Mouse (Mus musculus): Measurements from ENCODE around the gene Hist2h3c2.
"Not testable (repeated sequence)": the region's sequence is repeated elsewhere in the genome, so short reads cannot be mapped to it uniquely, and the experiment has no call there.

The Hist2h3c2 gene

DNA sequence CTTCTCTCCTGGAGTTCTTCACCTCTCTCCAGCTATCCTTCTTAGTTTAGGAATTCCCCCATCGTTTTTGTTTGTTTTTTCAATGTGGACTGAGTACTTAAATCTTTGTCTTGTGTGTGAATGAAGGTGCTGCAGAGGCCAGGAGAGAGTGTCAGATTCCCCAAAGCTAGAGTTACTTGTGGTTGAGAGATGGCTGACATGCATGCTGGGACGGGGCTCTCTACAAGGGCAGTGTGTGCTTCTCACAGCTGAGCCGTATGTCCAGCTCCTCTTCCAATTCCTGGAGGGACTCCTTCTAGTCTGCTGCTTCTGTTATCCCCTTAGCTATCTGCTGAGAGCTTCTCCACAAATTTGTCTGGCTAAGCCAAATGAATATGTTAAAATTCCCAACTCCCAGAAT lies 3.1 kb downstream of the Hist2h3c2 start:
- DNase-seq (ENCODE audit: low read depth), result no peak

DNA sequence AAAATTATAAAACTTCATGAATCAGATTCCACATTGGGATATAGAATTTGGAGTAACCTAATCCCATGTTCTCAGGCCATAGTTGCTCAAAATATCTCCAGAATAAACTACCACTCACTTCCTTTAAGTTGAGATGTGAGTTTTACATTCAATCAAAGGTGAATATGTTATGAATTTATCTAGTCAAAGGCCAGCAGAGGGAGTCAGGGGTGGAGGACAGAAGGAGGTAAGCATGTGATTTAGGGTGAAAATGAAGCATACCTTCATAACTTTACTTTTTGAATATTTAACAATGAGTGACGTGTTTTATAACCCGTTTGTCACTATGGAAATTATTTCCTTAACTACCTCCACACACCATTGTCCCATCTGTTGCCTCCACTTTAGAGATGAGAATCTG lies 4.0 kb downstream of the Hist2h3c2 start:
- peak; percentile 61 for DNase-seq (ENCODE audit: low read depth)

DNA sequence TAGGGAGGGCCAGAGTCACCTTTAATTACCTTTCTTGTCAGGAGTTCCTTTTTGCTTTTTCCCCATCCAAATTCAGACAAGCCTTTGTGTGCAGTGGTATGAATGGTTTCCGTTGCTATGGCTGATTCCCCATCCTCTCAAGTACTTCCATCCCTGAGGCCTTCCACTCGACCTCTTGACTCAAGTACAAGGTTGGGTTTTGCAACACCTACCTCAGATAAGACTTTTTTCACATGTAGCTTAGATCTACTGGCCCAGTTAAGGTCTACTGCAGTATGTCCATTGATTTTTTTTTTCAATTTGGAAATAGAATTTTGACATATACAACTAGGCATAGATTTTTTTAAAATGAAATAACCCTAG lies 7.2 kb downstream of the Hist2h3c2 start:
- no peak for DNase-seq (ENCODE audit: low read depth)

DNA sequence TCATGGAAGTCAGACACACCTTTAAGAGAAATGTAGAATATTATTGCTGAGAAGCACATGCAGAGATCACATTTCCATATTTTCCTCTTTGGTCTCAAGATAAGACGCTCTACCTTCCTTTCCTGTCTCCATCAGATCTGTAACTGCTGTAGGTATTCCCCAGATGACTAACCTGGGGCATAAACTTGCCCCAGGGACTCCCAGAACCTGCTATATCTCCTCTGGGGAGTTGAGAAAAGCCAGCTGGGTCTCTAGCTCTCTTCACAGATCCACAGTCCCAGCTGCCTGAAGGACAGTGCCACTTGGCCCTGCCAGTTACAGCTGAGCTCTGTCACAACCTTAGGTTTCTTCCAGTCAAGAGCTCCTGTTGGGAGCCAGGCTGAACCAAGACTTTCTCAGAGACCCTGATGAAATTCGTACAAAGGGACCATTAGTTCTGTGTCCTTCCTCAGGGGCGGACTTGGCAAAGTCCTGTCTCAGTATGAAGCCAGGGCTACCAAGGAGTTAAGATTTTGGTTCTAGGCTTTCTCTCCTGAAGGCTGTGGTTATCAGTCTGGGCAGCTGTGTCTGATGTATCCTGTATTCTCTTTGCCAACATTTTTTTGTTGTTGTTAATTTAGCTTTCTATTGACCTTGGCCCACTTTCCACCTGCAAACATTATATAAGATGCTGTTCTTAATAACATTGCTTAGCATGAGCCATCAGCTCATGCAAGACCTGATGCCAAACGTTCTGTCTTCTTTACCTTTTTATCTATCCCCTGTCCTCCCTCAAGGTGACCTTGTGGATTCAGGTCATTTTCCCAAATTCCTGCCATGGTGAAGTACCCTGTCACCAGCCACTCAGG lies 7.8 kb downstream of the Hist2h3c2 start:
- DNase-seq (ENCODE audit: low read depth), result no peak

DNA sequence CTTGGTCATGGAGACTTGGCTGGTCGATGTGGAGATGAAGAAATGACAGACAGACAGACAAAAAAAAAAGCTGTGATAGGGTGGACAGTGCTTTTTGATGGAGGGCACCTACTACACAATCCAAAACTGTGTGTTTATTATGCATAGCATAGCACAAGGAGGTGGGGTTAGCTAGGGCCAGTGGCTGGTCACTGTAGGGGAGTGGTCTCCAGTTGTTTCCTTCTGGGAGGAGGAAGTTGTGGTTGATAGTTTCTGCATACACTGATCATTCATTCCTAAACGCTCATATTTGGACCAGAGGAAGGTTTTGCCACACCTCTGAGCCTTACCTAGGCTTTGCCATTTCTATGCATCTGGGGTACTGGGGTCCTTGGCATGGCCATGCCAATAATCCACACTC lies 8.5 kb downstream of the Hist2h3c2 start:
- no peak for DNase-seq (ENCODE audit: low read depth)

DNA sequence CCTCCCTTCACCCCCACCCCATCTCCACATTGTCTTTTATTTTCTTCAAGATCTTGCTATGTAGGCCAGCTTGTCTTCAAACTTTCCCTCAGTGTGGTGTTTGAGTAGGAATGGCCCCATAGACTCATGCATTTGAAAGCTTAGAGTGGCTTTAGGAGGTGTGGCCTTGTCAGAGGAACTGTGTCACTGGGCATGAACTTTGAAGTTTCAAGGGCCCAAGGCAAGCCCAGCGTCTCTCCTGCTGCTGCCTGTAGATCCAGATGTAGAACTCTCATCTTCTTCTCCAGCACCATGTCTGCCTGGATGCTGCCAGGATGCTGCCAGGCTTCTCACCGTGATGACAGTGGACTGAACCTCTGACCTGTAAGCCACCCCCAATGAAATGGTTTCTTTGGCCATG lies 10.1 kb downstream of the Hist2h3c2 start:
- no peak for DNase-seq (ENCODE audit: low read depth)

DNA sequence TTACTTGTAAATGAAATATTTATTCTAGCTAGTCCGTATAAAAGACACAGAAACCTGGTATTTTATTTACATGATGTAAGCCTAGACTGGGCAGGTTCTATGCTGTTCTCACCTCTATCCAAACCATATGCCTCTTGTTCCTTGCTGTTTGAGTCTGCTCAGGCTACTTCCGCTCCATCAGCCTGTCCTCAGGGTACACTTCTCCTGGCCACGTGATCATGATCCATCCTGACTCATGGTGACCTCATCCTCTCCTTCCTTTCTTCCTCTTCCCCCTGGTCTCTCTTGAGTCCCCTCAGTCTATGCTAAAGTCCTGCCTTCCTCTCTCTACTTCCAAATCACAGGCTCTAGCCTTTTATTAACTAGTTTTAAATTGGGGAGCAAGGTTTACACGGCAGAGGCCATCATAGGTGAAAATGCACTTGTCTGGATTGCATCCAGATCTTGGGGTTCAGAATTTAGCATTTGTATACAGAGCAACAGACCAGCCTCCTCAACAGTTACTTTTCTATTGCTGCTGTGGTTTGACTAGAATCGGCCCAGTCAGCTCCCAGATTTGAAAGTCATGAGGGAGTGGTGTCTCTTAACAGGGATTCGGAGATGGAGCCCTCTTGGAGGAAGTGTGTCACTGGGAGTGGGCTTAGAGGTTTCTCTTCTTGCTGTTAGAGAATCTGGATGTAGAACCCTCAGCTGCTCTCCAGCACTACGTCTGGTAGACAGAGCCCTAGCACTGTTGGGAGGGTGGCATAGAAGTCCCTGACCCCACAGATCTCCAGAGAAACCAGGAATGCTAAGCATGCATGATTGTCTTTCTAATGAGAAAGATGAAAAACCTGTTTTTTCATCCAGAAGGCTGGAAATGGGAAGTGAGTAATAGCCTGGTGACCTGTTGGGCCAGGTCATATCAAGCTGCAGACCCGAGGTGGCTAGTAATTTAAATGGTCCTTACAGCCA lies 12.0 kb downstream of the Hist2h3c2 start:
- no peak for DNase-seq (ENCODE audit: low read depth)

DNA sequence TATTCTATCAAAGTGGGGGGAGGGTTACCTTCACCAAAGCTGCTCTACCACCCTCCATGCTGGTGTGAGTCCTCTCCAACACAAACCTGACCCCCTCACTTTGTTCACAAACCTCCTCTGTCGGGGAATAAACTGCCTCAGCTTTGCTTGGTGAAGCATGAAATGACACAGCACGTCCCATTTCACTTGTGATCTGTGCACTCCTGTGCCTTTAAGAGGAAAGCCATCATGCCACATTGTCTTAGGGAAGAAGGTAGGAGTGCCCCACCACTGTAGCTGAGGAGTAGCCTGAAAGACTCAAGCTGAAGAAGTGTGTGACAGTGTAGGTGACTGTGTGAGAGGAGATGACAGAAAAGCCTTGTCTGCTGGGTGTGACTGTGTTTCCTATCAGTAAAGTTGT lies 13.5 kb downstream of the Hist2h3c2 start:
- no peak for DNase-seq (ENCODE audit: low read depth)

DNA sequence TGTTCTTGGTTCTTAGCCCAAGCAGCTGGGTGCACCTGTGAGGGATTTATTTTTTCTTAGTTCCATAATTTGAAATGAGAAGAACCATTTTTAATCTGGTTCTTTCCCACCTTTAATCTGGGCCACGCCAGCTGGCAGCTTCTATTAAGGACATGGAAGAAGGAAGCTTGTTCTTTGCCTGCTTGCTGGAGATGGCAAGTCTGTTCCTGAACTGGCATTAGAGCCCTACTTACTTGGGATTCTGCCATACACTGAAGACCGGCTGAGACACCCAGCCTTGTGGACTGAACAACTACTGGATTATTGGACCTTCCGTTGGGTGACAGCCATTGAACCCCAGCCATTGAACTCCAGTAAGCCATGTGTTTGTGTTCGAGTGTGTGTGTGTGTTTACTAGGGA lies 16.2 kb downstream of the Hist2h3c2 start:
- no peak for DNase-seq (ENCODE audit: low read depth)

DNA sequence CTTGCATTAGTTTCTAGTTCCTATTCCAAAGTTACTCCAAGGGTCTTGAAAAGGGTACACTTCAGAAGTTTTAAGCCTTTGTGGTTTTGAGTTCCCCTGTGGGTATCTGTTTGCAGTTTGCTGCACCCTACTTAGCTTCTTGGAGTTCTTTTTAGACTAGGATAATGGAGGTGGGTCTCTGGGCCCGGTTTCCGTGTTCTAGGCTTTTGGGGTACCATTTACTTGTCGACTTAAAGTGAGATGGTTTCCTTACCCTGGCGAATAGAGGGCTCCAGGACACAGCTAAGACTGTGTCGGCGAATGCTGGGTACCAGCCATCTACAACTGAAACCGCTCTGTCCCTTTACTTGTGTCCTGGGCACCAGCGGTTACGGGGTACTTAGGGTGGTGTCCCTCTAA lies 17.3 kb downstream of the Hist2h3c2 start:
- no peak for DNase-seq (ENCODE audit: low read depth)

DNA sequence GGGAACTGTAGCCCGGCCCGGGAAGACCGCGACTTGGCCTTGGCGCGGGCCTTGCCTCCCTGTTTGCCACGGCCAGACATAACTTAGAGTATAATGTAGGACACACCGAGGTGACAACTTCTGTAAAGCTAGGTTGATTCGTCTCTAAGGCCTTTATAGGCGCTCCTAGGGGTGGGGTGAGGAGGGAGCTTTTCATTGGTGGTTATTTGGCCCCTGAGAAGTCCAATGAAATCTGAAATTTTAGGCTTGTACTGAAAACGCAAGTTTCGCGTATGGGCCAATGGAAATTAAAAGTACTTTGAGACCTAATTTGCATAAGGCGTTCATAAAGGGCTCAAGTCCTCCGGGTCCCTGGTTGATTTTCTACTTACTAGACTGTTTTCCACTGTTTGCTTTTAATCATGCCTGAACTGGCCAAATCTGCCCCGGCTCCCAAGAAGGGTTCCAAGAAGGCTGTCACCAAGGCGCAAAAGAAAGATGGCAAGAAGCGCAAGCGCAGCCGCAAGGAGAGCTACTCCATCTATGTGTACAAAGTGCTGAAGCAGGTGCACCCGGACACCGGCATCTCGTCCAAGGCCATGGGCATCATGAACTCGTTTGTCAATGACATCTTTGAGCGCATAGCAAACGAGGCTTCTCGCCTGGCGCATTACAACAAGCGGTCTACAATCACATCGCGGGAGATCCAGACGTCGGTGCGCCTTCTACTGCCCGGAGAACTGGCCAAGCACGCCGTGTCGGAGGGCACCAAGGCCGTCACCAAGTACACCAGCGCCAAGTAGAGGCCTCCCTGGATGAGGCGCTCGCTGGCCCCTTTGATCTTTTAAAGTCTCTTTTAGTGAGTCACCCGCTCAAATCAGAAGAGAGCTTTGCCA lies 17.9 kb downstream of the Hist2h3c2 start, which contains the start of the genes Hist2h2ac and Hist2h2be:
Gene Hist2h2ac (minus strand): TSS at position 116 of the 875 bp plus-strand sequence.
Gene Hist2h2be (plus strand): TSS at position 355 of the 875 bp plus-strand sequence.
- DNase-seq (ENCODE audit: low read depth), result peak; percentile 96

DNA sequence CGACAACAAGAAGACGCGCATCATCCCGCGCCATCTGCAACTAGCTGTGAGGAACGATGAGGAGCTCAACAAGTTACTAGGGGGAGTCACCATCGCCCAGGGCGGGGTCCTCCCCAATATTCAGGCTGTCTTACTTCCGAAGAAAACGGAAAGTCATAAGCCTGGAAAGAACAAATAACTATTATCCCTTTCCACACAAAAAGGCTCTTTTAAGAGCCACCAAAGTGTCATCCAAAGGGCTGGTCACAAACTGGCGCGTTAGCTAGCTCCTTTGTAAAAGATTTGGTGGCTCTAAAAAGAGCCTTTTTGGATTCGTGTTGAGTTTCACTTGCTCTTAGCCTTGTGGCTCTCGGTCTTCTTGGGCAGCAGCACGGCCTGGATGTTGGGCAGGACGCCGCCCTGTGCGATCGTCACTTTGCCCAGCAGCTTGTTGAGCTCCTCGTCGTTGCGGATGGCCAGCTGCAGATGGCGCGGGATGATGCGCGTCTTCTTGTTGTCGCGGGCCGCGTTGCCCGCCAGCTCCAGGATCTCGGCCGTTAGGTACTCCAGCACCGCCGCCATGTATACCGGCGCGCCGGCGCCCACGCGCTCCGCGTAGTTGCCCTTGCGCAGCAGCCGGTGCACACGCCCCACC lies 18.7 kb downstream of the Hist2h3c2 start:
- DNase-seq (ENCODE audit: low read depth), result peak; percentile 78

DNA sequence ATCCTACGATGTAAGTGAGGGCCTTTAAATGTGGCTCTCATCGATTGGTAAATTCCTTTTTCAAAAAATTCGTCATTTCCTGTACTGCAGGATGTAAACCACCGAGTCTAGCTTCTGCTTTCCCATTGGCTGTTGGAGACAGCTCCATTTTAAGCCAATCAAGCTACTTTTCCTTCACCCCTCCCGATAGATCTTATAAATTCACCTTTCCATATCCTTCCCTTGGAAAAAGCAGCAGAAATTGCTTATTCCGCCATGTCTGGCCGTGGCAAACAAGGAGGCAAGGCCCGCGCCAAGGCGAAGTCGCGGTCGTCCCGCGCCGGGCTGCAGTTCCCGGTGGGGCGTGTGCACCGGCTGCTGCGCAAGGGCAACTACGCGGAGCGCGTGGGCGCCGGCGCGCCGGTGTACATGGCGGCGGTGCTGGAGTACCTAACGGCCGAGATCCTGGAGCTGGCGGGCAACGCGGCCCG lies 19.2 kb downstream of the Hist2h3c2 start, which contains the start of the genes Bola1 and Hist2h2ab:
Gene Bola1 (minus strand): TSS at position 49 of the 470 bp plus-strand sequence.
Gene Hist2h2ab (plus strand): TSS at position 205 of the 470 bp plus-strand sequence.
- DNase-seq (ENCODE audit: low read depth), result peak; percentile 92

DNA sequence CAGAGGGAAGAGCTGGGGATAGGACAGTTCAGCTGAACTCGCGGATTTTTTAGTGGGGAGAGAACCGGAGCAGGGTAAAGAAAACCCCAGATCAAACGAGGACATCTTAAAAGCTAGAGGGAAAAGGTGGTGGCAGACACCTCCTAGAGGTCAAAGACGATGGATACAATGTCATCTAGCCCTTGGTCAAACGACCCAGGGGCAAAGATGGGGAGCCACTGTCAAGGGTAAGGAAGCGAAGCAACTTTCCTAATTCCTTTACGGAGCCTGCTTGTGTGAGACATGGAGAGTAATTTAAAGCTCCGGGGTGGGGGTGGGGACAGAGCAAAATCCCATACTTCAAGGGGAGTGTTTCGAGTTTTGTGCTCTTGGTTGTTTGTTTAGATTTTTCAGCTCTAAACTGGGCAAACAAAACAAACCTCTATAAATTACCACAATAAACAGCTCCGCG lies 19.7 kb downstream of the Hist2h3c2 start:
- peak; percentile 78 for DNase-seq (ENCODE audit: low read depth)

DNA sequence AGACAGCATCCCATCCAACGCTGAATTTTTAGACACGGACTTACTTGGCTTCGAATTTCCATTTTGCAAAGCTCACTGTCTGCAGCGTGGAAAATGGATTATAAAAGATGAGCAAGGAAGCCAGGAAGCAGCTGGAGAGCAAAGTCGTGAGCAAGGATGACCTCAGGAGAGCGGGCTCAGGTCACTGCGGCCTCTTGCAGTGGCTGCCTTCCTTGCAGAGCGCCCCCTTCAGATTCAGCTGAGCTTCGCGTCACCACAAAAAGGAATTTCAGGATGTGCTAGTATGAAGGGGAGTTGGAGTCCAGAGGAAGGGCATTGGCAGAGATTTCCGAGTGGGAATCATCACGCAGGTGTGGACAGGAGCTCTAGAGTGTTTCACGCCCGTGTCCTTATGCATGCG lies 29.7 kb downstream of the Hist2h3c2 start:
- no peak for DNase-seq (ENCODE audit: low read depth)

DNA sequence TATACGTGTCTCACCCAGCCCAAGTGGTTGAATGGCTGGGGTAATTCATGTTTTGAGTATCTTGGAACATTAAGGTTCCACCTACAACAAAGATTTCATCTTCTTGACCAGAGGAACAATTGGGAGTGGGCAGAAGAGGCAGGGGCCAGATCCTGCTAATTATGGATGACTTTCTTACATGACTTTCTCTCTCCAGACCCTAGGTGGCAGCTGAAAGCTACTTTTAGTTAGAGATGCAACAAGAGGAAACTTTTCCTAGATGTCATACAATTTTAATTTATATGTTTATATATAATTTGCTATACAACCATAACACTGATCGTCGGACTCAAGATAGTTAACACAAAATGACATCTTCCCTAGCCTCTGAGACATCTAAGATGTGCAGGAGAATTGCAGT lies 31.1 kb downstream of the Hist2h3c2 start:
- peak; percentile 21 for DNase-seq (ENCODE audit: low read depth)

DNA sequence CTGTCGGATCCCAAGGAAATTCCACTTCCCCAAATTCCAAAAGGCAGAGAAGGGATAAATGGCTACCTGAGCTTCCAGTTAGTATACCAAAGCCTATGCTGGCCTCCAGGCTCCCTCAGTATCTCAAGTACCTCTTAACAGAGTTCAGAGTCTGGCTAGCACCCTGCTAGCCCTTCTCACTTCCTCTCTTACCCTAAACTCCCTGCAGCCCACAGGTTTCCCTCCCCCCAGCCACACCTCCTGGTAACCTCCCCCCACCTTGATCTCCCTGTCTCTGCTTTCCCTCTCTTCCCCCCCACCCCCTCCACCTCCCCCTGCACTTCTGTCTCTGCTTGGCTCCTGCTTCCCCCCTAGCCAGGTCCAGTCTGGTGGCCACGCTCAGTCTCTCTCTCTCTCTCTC lies 39.2 kb downstream of the Hist2h3c2 start:
- DNase-seq (ENCODE audit: low read depth), result no peak

DNA sequence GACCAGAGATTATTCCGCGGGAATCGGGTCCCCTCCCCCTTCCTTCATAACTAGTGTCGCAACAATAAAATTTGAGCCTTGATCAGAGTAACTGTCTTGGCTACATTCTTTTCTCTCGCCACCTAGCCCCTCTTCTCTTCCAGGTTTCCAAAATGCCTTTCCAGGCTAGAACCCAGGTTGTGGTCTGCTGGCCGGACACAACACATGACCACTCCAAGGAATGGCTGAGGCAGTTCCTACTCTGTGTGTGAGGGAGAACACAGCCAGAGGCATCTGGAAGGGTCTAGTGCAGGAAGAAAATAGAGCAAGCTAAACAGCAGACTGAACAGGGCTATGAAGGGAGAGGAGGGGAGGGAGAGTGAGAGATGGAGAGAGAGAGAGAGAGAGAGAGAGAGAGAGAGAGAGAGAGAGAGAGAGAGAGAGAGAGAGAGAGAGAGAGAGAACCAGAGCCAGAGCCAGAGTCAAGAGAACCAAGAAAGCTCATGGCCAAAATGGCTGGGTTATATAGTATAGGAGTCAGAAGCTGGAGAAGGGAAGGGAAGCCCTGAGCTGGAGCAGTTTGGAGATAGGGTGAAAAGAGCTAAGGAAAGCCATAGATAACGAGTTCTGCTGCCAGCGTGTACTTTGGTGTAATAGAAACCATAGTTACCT lies 40.2 kb downstream of the Hist2h3c2 start:
- DNase-seq (ENCODE audit: low read depth), result not testable (repeated sequence)

DNA sequence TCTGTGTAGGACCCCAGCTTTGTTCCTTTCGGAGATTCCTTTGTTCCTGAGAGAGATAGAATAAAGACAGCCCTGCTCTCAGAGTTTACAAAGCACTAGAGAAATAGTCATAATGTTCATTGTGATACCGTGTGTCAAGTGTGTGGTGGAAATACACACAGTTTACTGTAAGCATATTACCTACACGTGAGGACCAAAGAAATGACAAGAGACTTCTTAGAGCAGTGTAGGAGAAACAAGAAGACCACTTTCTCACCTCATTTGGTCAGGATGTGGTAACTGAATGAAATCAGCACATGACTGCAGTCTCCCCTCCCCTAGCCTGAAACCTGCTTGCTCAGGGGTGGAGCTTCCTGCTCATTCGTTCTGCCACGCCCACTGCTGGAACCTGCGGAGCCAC lies 40.7 kb downstream of the Hist2h3c2 start:
- DNase-seq (ENCODE audit: low read depth), result peak; percentile 91

DNA sequence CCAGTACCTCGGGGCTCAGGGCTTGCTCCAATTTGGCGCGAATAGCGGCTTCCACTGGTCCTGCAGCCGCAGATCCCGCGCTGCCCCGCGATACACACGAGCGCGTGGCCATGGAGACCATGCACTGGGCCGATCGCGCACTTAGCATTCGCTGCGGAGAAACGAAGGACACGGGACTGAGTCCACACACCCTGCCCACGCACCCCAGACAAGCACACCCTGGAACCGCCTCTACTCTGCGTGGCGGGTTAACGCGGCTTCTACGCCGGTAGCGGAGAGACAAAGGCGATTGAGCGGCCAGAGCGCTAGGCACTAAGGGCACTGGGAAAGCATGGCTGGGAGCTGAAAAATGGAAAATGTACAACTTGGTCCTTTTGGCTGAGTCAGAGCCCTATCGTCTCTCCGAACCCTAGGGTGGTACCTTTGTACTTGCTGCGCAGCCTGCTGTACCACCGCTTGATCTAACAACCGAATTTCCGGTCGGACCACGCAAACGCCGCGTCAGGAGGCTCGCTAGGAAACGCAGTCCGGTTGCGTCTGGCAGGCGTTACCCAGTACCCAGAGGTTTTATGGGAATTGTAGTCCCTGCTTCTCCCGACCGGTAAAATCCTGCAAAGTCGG lies 41.7 kb downstream of the Hist2h3c2 start:
- DNase-seq (ENCODE audit: low read depth), result peak; percentile 90

Data from naive thymus-derived CD4-positive, alpha-beta T cell, adult 2 months (primary cell).